ENCODE assay signal across 12 mouse cellular contexts in genomic region chr11:118192973-118193372, GRCm38 (mm10). TPM values are rescaled to one million over a fixed set of nuclear protein-coding genes. Genes with fewer than 3 reads are reported as not detected.
DNase-seq lines count a peak whose midpoint lies in the region; ATAC-seq and TF ChIP-seq lines count a peak whose summit lies in the region.
"Had no signal": no experiment of that assay in that cellular context is flagged by ENCODE, and none has a peak within 500 bp of the region (broad histone marks: within the 10 kb centered on the region; RNA-seq: fewer than 3 reads in every experiment).

No protein-coding gene starts in this region.

- WGBS in lung, embryonic 14.5 days = 82% methylated on average over 5 of the region's 5 CpGs
- 79% methylated on average over 5 of the region's 5 CpGs for WGBS in heart, embryonic 11.5 days (ENCODE audit: insufficient replicate concordance)
- 82% methylated on average over 5 of the region's 5 CpGs for WGBS in limb, embryonic 15.5 days

- H3K9me3 ChIP-seq in lung, embryonic 14.5 days (ENCODE audit: low read depth, low read length) = no peaks in the 10 kb centered on the region
- H3K9me3 ChIP-seq in heart, embryonic 11.5 days (replicated peaks; ENCODE audit: control insufficient read depth, low read length) = no peaks in the 10 kb centered on the region
- H3K9me3 ChIP-seq in limb, embryonic 15.5 days = no peaks in the 10 kb centered on the region
- H3K9me3 ChIP-seq: embryonic facial prominence, embryonic 12.5 days; forebrain, embryonic 15.5 days had no signal

- peaks cover 29% of the 10 kb centered on the region for H3K36me3 ChIP-seq in lung, embryonic 14.5 days (ENCODE audit: insufficient read depth)
- H3K36me3 ChIP-seq in heart, embryonic 11.5 days (ENCODE audit: control insufficient read depth, insufficient read depth, low read length) = 0 out of 2 replicates have a peak, but pooled peaks cover 3% of the 10 kb centered on the region
- peaks cover 22% of the 10 kb centered on the region for H3K36me3 ChIP-seq in limb, embryonic 15.5 days

- no peak for ATAC-seq in lung, embryonic 14.5 days (ENCODE audit: insufficient read depth)
- no peak for ATAC-seq in heart, embryonic 11.5 days (replicated peaks; ENCODE audit: insufficient number of reproducible peaks, low FRiP score, low TSS enrichment)
- no peak for ATAC-seq in limb, embryonic 15.5 days (ENCODE audit: insufficient number of reproducible peaks, low FRiP score, low TSS enrichment, low read depth)
- ATAC-seq: forebrain, embryonic 15.5 days had no signal

- H3K27me3 ChIP-seq in lung, embryonic 14.5 days (ENCODE audit: insufficient read depth, low read length) = no peaks in the 10 kb centered on the region
- no peaks in the 10 kb centered on the region for H3K27me3 ChIP-seq in heart, embryonic 11.5 days (ENCODE audit: control insufficient read depth, insufficient read depth, low read length)
- no peaks in the 10 kb centered on the region for H3K27me3 ChIP-seq in limb, embryonic 15.5 days
- H3K27me3 ChIP-seq: embryonic facial prominence, embryonic 12.5 days; forebrain, embryonic 15.5 days had no signal

- H3K27ac ChIP-seq in lung, embryonic 14.5 days (ENCODE audit: low read depth) = peak overlapping the region; percentile 19; the same call in 1 of the 2 replicates
- peak overlapping the region; percentile 10; the same call in 1 of the 2 replicates for H3K27ac ChIP-seq in heart, embryonic 11.5 days (ENCODE audit: low read depth, low read length)
- peak overlapping the region; percentile 51 for H3K27ac ChIP-seq in limb, embryonic 15.5 days
- H3K27ac ChIP-seq: forebrain, embryonic 15.5 days; macrophage had no signal

- intact Hi-C loops in heart, postnatal 25 days (cut with DNase I) = no loop called here

- no peak overlapping the region for H3K9ac ChIP-seq in lung, embryonic 14.5 days
- no peak overlapping the region for H3K9ac ChIP-seq in heart, embryonic 11.5 days (ENCODE audit: low read depth, low read length)
- no peak overlapping the region for H3K9ac ChIP-seq in limb, embryonic 15.5 days
- H3K9ac ChIP-seq: embryonic facial prominence, embryonic 12.5 days; forebrain, embryonic 15.5 days had no signal

- DNase-seq in heart, adult 9 months (ENCODE audit: low spot score in 2 of 2) = peak; percentile 53 to 71
- DNase-seq in heart, postnatal 25 days (ENCODE audit: low spot score) = no peak
- DNase-seq in lung, embryonic 14.5 days = no peak
- no peak for DNase-seq in lung, postnatal 36 days
- no peak for DNase-seq in adrenal gland, adult 2 months
- no peak for DNase-seq in layer of hippocampus, postnatal 36 days
- DNase-seq: layer of hippocampus, adult 9-11 months had no signal

- H3K4me2 ChIP-seq in lung, embryonic 14.5 days = no peak overlapping the region
- no peak overlapping the region for H3K4me2 ChIP-seq in heart, embryonic 11.5 days
- no peak overlapping the region for H3K4me2 ChIP-seq in limb, embryonic 15.5 days
- H3K4me2 ChIP-seq: embryonic facial prominence, embryonic 12.5 days; forebrain, embryonic 15.5 days had no signal

- peaks cover 31% of the 10 kb centered on the region for H3K4me1 ChIP-seq in lung, embryonic 14.5 days (ENCODE audit: insufficient read depth)
- H3K4me1 ChIP-seq in heart, embryonic 11.5 days (ENCODE audit: control insufficient read depth, insufficient read depth, low read length) = peaks cover 38% of the 10 kb centered on the region
- H3K4me1 ChIP-seq in limb, embryonic 15.5 days = peaks cover 37% of the 10 kb centered on the region

- no peak for TF ChIP-seq CTCF in lung, embryonic 14.5 days (IDR thresholded peaks at IDR 0.05; ENCODE audit: low read depth)

- H3K4me3 ChIP-seq in lung, embryonic 14.5 days (ENCODE audit: low read depth, low read length) = no peak overlapping the region
- H3K4me3 ChIP-seq in heart, embryonic 11.5 days (ENCODE audit: low read depth, low read length) = no peak overlapping the region
- H3K4me3 ChIP-seq in limb, embryonic 15.5 days = no peak overlapping the region
- H3K4me3 ChIP-seq: embryonic facial prominence, embryonic 12.5 days; forebrain, embryonic 15.5 days had no signal

RNA-seq across cellular contexts. Expression of gene Cyth1, which starts 55.4 kb away (rescaled TPM):
- 10 to 100 TPM; 48.9 to 53.8 TPM for total RNA-seq in heart, postnatal 25 days (2021)
- 10.5 and 11.5 TPM in 2 replicates for polyA plus RNA-seq in lung, embryonic 14.5 days (2014; fragmentation: Nextera tagmentation; extraction: Ambion mirVana)
- polyA plus RNA-seq in heart, embryonic 11.5 days (2014; fragmentation: Nextera tagmentation; extraction: Ambion mirVana) = 10.6 and 12.7 TPM in 2 replicates
- 16.1 and 16.2 TPM in 2 replicates for polyA plus RNA-seq in limb, embryonic 15.5 days (2015; fragmentation: Nextera tagmentation; extraction: Ambion mirVana)
- 10 to 100 TPM; 28.9 to 34.0 TPM for total RNA-seq in adrenal gland, adult 2 months (2021)
- polyA plus RNA-seq in adrenal gland, adult 2 months (2012; rRNA removed) = 13.8 and 16.1 TPM in 2 replicates
- total RNA-seq in layer of hippocampus, postnatal 36 days (2021) = 100 to 1,000 TPM in 1 of 2 experiments, 10 to 100 TPM in 1; 84.3 to 103 TPM

Comparison
In these comparisons a context has a peak if more than half of its experiments do, and no peak if none do; other contexts are left out.
1. DNase-seq: peak in heart, adult 9 months (2 of 2); none in heart, postnatal 25 days (single experiment), lung, embryonic 14.5 days (single experiment), lung, postnatal 36 days (single experiment), adrenal gland, adult 2 months (single experiment) and layer of hippocampus, postnatal 36 days (0 of 2).
2. Peak in every context shown above with its lines, with median percentiles within 50 percentile points of each other: H3K27ac ChIP-seq.